15 mouse cellular contexts compared by ENCODE assay signal in the genomic region with DNA sequence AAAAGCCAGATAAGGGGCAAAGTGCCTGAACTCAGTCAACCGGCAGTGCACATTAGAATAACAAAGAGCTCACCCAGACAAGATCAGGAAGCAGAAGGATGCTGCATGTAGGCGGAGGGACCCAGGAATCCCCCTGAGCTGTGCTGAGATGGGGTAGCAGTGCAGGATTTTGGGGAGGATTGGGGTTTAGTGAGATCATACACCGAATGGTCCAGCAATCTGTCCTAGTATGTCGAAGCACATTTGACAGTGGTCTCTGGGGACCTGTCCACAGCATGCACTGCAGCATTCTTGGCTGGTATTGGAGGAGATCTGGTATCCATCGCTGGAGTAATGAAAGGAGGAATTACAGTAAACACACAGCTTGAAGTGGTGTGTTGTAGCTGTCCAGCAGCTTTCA. TPM values are rescaled to one million over a fixed set of nuclear protein-coding genes. Genes with fewer than 3 reads are reported as not detected.
DNase-seq lines count a peak whose midpoint lies in the region; ATAC-seq and TF ChIP-seq lines count a peak whose summit lies in the region.
"Had no signal": no experiment of that assay in that cellular context is flagged by ENCODE, and none has a peak within 500 bp of the region (broad histone marks: within the 10 kb centered on the region; RNA-seq: fewer than 3 reads in every experiment).

No protein-coding gene starts in this region.

- ATAC-seq in hindbrain, embryonic 16.5 days = no peak
- ATAC-seq in midbrain, embryonic 14.5 days (ENCODE audit: low FRiP score, low TSS enrichment) = no peak
- ATAC-seq: lung, postnatal 0 days had no signal

- H3K4me2 ChIP-seq in hindbrain, embryonic 16.5 days (ENCODE audit: low read length) = no peak overlapping the region
- no peak overlapping the region for H3K4me2 ChIP-seq in midbrain, embryonic 14.5 days (ENCODE audit: low read length)
- H3K4me2 ChIP-seq: hindbrain, embryonic 15.5 days; limb, embryonic 15.5 days had no signal

- no peak for TF ChIP-seq POLR2A in brain, embryonic 14.5 days (IDR thresholded peaks at IDR 0.05; ENCODE audit: borderline replicate concordance, extremely low read depth, insufficient read depth, insufficient read length, poor library complexity, severe bottlenecking)

- H3K4me1 ChIP-seq in hindbrain, embryonic 10.5 days (replicated peaks) = peaks cover 23% of the 10 kb centered on the region
- peaks cover 2% of the 10 kb centered on the region; the same call in 1 of the 2 replicates for H3K4me1 ChIP-seq in hindbrain, embryonic 16.5 days (ENCODE audit: control insufficient read depth, insufficient read depth, low read depth, low read length)
- peaks cover 3% of the 10 kb centered on the region; the same call in 1 of the 2 replicates for H3K4me1 ChIP-seq in midbrain, embryonic 14.5 days (ENCODE audit: control insufficient read depth, insufficient read depth, low read length)

- H3K36me3 ChIP-seq in hindbrain, embryonic 10.5 days = no peaks in the 10 kb centered on the region
- H3K36me3 ChIP-seq in hindbrain, embryonic 16.5 days (ENCODE audit: control insufficient read depth, insufficient read depth, low read length) = no peaks in the 10 kb centered on the region
- H3K36me3 ChIP-seq in midbrain, embryonic 14.5 days (ENCODE audit: control insufficient read depth, insufficient read depth, low read length) = no peaks in the 10 kb centered on the region
- H3K36me3 ChIP-seq: G1E; hindbrain, embryonic 15.5 days; limb, embryonic 15.5 days had no signal

- H3K9me3 ChIP-seq in hindbrain, embryonic 10.5 days = no peaks in the 10 kb centered on the region
- no peaks in the 10 kb centered on the region for H3K9me3 ChIP-seq in hindbrain, embryonic 16.5 days (ENCODE audit: control insufficient read depth, low read length)
- no peaks in the 10 kb centered on the region for H3K9me3 ChIP-seq in midbrain, embryonic 14.5 days (ENCODE audit: control insufficient read depth, low read length)
- H3K9me3 ChIP-seq: G1E; hindbrain, embryonic 15.5 days; limb, embryonic 15.5 days had no signal

- TF ChIP-seq CTCF in brain, embryonic 14.5 days (IDR thresholded peaks at IDR 0.05; ENCODE audit: borderline replicate concordance, extremely low read depth, insufficient read depth, insufficient read length) = no peak

- DNase-seq in cerebellum, postnatal 10 days = peak; percentile 27 to 48
- no peak for DNase-seq in cerebellum, adult 18-20 months
- no peak for DNase-seq in hindbrain, embryonic 10.5 days (ENCODE audit: low spot score)
- DNase-seq in brain, embryonic 14.5 days (ENCODE audit: low read depth) = peak; percentile 28
- DNase-seq in midbrain, embryonic 14.5 days = peak; percentile 37
- no peak for DNase-seq in lung, postnatal 36 days
- DNase-seq in layer of hippocampus, postnatal 14 days (ENCODE audit: low spot score in 2 of 2) = no peak

- H3K27me3 ChIP-seq in hindbrain, embryonic 10.5 days (ENCODE audit: insufficient read depth, poor library complexity, severe bottlenecking) = 0 out of 2 replicates have a peak, but pooled peaks cover 5% of the 10 kb centered on the region
- H3K27me3 ChIP-seq in hindbrain, embryonic 16.5 days (replicated peaks; ENCODE audit: control insufficient read depth, insufficient read depth, low read length) = no peaks in the 10 kb centered on the region
- H3K27me3 ChIP-seq in midbrain, embryonic 14.5 days (ENCODE audit: control insufficient read depth, insufficient read depth, low read length) = no peaks in the 10 kb centered on the region
- H3K27me3 ChIP-seq: hindbrain, embryonic 15.5 days; limb, embryonic 15.5 days had no signal

- H3K27ac ChIP-seq in hindbrain, embryonic 10.5 days = peak overlapping the region; percentile 78
- no peak overlapping the region for H3K27ac ChIP-seq in hindbrain, embryonic 16.5 days (ENCODE audit: low read depth, low read length)
- H3K27ac ChIP-seq in midbrain, embryonic 14.5 days (replicated peaks; ENCODE audit: low read depth, low read length) = no peak overlapping the region
- H3K27ac ChIP-seq: hindbrain, embryonic 15.5 days; kidney, postnatal 0 days; limb, embryonic 15.5 days had no signal

- no peak overlapping the region for H3K9ac ChIP-seq in hindbrain, embryonic 16.5 days (ENCODE audit: low read depth, low read length)
- H3K9ac ChIP-seq in midbrain, embryonic 14.5 days (replicated peaks; ENCODE audit: low read length) = no peak overlapping the region
- H3K9ac ChIP-seq: hindbrain, embryonic 15.5 days; limb, embryonic 15.5 days had no signal

- H3K4me3 ChIP-seq in hindbrain, embryonic 10.5 days = no peak overlapping the region
- no peak overlapping the region for H3K4me3 ChIP-seq in hindbrain, embryonic 16.5 days (ENCODE audit: low read length)
- H3K4me3 ChIP-seq in midbrain, embryonic 14.5 days (replicated peaks; ENCODE audit: low read depth, low read length) = no peak overlapping the region
- H3K4me3 ChIP-seq: hindbrain, embryonic 15.5 days; limb, embryonic 15.5 days had no signal

- 17% methylated on average over 5 of the region's 5 CpGs for WGBS in hindbrain, embryonic 10.5 days
- 18% methylated on average over 5 of the region's 5 CpGs for WGBS in hindbrain, embryonic 16.5 days
- 8% methylated on average over 5 of the region's 5 CpGs for WGBS in midbrain, embryonic 14.5 days

RNA-seq across cellular contexts. Expression of a gene that starts 27.9 kb away (rescaled TPM):
- 18.0 and 41.8 TPM in 2 replicates for polyA plus RNA-seq in hindbrain, embryonic 10.5 days (2016; fragmentation: Nextera tagmentation; extraction: Ambion mirVana)
- polyA plus RNA-seq in hindbrain, embryonic 16.5 days (2015; fragmentation: Nextera tagmentation; extraction: Ambion mirVana) = 119 and 120 TPM in 2 replicates
- 28.1 and 46.7 TPM in 2 replicates for polyA plus RNA-seq in brain, embryonic 14.5 days (2012; rRNA removed)
- polyA plus RNA-seq in midbrain, embryonic 14.5 days (2014; fragmentation: Nextera tagmentation; extraction: Ambion mirVana) = 36.8 and 104 TPM in 2 replicates
- 10 to 100 TPM; 49.3 to 58.6 TPM for total RNA-seq in layer of hippocampus, postnatal 14 days (2021)
- total RNA-seq: common myeloid progenitor, adult 5-6 weeks; G1E; monocyte, adult 5-6 weeks had no signal
- polyA plus RNA-seq: G1E had no signal

Comparison
In these comparisons a context has a peak if more than half of its experiments do, and no peak if none do; other contexts are left out.
1. DNase-seq: peak in cerebellum, postnatal 10 days (2 of 2), brain, embryonic 14.5 days (single experiment) and midbrain, embryonic 14.5 days (single experiment); none in cerebellum, adult 18-20 months (0 of 2), hindbrain, embryonic 10.5 days (single experiment), lung, postnatal 36 days (single experiment) and layer of hippocampus, postnatal 14 days (0 of 2).